Mouse (Mus musculus) G1E (cell line): ENCODE results near the gene Gpr65. TPM values are rescaled to one million over a fixed set of nuclear protein-coding genes. Genes with fewer than 3 reads are reported as not detected.

Experiments
- ATAC-seq: 2 replicates; pipeline ENCODE4 v1.8.0; 2016; ENCODE audit warnings: mild to moderate bottlenecking; ENCODE audit not compliant: insufficient number of reproducible peaks, poor library complexity, low FRiP score, severe bottlenecking; ENCODE audit errors: extremely low read depth
- DNase-seq: peaks from one replicate; pipeline ENCODE4 v3.0.0; 2012; ENCODE audit warnings: low spot score
- H3K27me3 ChIP-seq: 2 replicates; pipeline ENCODE4 v1.6.1; 2012; ENCODE audit warnings: mild to moderate bottlenecking, low read length, inconsistent platforms; ENCODE audit not compliant: insufficient read depth
- H3K36me3 ChIP-seq: replicated peaks from 2 replicates; pipeline ENCODE3; 2012; ENCODE audit warnings: mild to moderate bottlenecking, inconsistent platforms
- H3K4me1 ChIP-seq: 2 replicates; pipeline ENCODE4 v1.6.1; 2012; ENCODE audit warnings: low read depth, low read length, inconsistent platforms, mixed read lengths; ENCODE audit not compliant: insufficient read depth
- H3K4me3 ChIP-seq: 2 replicates; pipeline ENCODE4 v1.5.1; 2012; ENCODE audit warnings: low read depth, mild to moderate bottlenecking, inconsistent platforms, low read length, moderate library complexity, mixed read lengths
- H3K9me3 ChIP-seq: replicated peaks from 2 replicates; pipeline ENCODE4 v1.6.1; 2012; ENCODE audit warnings: inconsistent platforms
- CTCF ChIP-seq: IDR thresholded peaks from 2 replicates; pipeline ENCODE4 v1.5.1; 2012; ENCODE audit warnings: low read depth, low read length, inconsistent platforms, mixed read lengths
- GATA1 ChIP-seq: IDR thresholded peaks from 2 replicates; pipeline ENCODE4 v1.6.1; 2012; ENCODE audit warnings: borderline replicate concordance, low read length, inconsistent platforms, mixed read lengths
- GATA2 ChIP-seq: IDR thresholded peaks from 2 replicates; pipeline ENCODE4 v1.6.1; 2012; ENCODE audit warnings: low read depth, low read length, inconsistent platforms, borderline replicate concordance
- POLR2AphosphoS5 ChIP-seq: IDR thresholded peaks from 2 replicates; pipeline ENCODE4 v1.6.1; 2012; ENCODE audit warnings: low read depth, low read length, inconsistent platforms; ENCODE audit not compliant: insufficient replicate concordance
- TAL1 ChIP-seq: conservative IDR thresholded peaks from 2 replicates; pipeline ENCODE4 v1.6.1; 2012; ENCODE audit warnings: low read depth, low read length, inconsistent platforms, mixed read lengths
- polyA plus RNA-seq: library from polyadenylated mRNA; stranded (reverse); fragments of >175 nt; gene quantifications from 2 replicates; pipeline ENCODE4 v1.2.3, GENCODE M21; 2012
- total RNA-seq, 2 experiments: library from RNA; stranded (forward) in 1 of 2; stranded (reverse) in 1 of 2; fragments of 200-1000 nt in 1 of 2; fragments of >200 nt in 1 of 2; fragmentation: Nextera tagmentation in 1 of 2; gene quantifications; 2 replicates each; pipeline ENCODE4 v1.2.3; 2014 to 2017

The Gpr65 gene
- total and polyA plus RNA-seq, 3 experiments: 2.4 to 232 (median 144) TPM

DNA sequence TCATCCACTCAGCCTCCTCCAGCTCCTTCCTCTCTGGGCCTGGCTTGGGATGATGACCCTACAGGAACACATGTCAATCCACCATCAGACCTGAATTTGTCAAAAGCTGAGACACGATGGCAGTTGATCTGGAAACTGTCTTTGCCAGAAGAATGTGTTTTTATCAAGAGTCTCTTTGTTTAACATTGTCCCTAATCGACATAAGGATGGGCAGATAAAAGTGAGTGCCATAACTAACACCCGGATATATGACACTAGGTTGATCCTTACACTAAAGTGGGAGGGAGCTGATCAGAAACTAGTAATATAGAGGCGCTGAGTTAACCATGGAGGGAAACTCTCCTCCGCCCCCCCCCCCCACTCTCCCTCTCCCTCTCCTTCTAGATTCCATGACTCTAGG, 33.5 kb downstream of the Gpr65 start:
- Histone ChIP-seq H3K27me3 (peaks cover 3% of the 10 kb centered on the region; the same call in 1 of the 2 replicates), H3K9me3 (no peaks in the 10 kb centered on the region), H3K4me3 (no peak overlapping the region), H3K36me3 (no peaks in the 10 kb centered on the region), H3K4me1 (no peaks in the 10 kb centered on the region)
- ATAC-seq: no peak
- no peak for DNase-seq
- TF ChIP-seq GATA1 (no peak), CTCF (no peak), GATA2 (no peak), TAL1 (no peak), POLR2AphosphoS5 (no peak)

GRCm38 (mm10) chr12:98303013-98303412, 34.6 kb downstream of the Gpr65 start:
- H3K36me3 ChIP-seq: no peaks in the 10 kb centered on the region
- H3K4me3 ChIP-seq: no peak overlapping the region
- ATAC-seq: no peak
- H3K27me3 ChIP-seq: peaks cover 2% of the 10 kb centered on the region; the same call in 1 of the 2 replicates
- no peaks in the 10 kb centered on the region for H3K9me3 ChIP-seq
- DNase-seq: no peak
- H3K4me1 ChIP-seq: no peaks in the 10 kb centered on the region
- TF ChIP-seq TAL1 (no peak), CTCF (no peak), POLR2AphosphoS5 (no peak), GATA1 (no peak), GATA2 (no peak)

DNA sequence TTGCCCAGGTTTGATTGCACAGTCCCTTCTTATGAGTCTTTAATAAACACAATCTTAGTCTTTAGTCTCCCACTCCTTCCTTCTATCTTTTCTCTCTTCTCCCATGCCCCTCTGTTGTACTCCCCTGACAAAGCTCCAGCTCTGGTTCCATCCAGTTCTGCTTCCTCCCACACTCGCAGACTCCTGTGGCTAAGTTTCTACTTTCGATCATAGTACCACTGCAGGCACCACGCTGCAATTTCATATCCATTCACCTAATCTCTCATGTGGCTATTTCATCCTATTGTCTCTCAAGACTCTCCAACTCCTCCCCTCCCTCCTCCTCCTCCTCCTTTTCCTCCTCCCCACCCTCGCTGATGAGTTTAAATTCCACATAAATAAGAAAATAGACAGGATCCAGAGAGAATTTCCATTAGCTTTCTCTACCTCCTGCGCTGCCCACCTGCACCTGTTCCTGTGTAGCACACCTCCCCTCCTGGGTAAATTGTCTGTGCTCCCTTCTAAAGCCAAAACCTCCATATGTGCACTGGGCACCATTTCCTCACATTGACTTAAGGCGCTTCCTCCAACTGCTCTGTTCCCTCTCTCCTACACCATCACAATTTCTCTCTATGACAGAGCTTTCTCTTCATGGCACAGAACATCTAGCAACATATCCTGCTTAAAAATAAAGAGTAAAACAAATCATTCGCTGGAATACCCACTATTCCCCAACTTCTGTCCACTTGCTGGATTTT, 38.9 kb downstream of the Gpr65 start:
- ATAC-seq (no peak), DNase-seq (no peak)
- no peak for TF ChIP-seq GATA2
- no peak for TF ChIP-seq TAL1
- no peak for TF ChIP-seq CTCF
- no peak for TF ChIP-seq POLR2AphosphoS5
- TF ChIP-seq GATA1: no peak
- Histone ChIP-seq H3K36me3 (no peaks in the 10 kb centered on the region), H3K9me3 (no peaks in the 10 kb centered on the region), H3K4me3 (no peak overlapping the region), H3K27me3 (no peaks in the 10 kb centered on the region), H3K4me1 (no peaks in the 10 kb centered on the region)

DNA sequence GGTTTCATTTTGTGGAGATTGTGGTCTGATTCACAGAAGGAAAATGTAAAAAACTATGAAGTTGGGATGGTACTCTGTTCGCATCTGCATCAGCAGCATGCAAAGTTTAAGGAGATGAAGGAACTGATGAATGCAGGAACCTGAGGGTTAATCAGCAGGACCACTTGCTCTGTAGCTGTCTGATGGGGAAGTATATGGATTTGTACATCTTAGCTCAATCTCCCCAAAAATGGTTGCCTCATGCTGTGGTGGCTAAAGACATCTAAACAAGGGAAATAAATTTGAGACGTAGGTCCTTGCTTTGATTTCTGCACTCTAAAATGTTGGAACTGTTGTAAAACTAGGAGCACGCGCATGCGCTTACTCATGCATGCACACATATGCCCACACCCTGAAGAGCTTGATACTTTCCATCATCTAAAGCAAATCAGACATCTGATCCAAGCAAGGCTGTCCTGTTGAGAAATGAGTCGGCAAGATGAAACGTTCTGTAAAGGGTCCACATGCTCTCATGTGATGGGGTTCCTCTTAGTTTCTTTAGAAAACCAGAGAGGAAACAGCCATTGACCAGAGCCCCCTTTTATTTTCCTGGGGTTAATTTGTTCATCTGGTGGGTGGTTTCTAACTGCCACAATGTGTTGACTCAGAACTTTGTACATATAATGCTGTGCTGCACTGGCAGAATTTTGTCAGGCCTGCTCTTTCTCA, 43.1 kb downstream of the Gpr65 start:
- TF ChIP-seq GATA1: no peak
- TF ChIP-seq POLR2AphosphoS5: no peak
- no peak for TF ChIP-seq GATA2
- TF ChIP-seq TAL1: no peak
- no peak for TF ChIP-seq CTCF
- DNase-seq: no peak
- ATAC-seq: no peak
- H3K36me3 ChIP-seq: no peaks in the 10 kb centered on the region
- H3K27me3 ChIP-seq: no peaks in the 10 kb centered on the region
- H3K9me3 ChIP-seq: no peaks in the 10 kb centered on the region
- no peaks in the 10 kb centered on the region for H3K4me1 ChIP-seq
- H3K4me3 ChIP-seq: no peak overlapping the region

DNA sequence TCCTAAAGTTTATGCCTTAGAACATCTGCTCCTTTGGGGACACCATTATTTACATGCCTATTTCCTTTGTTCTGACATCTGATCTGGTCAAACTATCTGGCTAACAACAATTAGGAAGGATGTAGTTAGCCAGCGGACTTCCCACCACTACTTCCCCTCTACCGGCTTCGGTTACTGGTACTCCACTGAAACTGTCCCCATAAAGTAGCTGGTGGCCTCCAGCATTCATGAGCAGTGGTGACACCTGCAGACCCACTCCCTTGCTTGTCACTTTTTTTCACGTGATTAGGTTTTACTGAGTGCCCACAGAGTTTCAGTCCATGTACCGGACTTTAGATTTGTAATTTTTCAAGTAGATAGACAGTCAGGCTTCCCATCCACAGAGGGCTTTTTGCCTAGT, 47.5 kb downstream of the Gpr65 start:
- DNase-seq: no peak
- Histone ChIP-seq H3K4me1 (no peaks in the 10 kb centered on the region), H3K36me3 (no peaks in the 10 kb centered on the region), H3K4me3 (no peak overlapping the region), H3K27me3 (peaks cover 4% of the 10 kb centered on the region; the same call in 1 of the 2 replicates), H3K9me3 (no peaks in the 10 kb centered on the region)
- TF ChIP-seq GATA2 (no peak), CTCF (no peak), POLR2AphosphoS5 (no peak), TAL1 (no peak), GATA1 (no peak)
- no peak for ATAC-seq

DNA sequence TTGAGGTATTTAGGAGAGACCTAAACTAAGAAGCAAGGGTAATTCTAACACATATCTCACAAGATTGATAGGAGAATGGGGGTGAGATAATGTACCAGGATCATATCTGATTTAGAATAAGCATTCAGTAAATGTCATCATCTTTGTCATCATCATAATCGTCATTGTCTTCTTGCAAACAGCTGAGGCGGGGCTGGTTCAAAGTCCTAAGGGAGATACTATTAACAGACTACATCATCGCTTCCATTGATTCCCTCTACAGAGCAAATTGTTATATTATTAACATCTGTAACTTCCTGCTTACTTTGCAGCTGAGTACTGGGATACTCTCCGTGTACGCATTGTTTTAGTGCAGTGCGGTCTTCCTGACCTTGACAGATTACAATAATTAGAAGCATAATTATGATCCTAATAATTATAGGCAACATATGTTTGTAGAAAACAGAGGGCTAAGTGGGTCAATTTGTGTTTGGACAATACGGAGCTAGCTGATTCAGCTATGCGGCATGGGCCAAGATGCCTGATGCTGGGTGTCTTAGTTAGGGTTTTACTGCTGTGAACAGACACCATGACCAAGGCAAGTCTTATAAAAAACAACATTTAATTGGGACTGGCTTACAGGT, 49.4 kb downstream of the Gpr65 start:
- Histone ChIP-seq H3K9me3 (no peaks in the 10 kb centered on the region), H3K27me3 (peaks cover 4% of the 10 kb centered on the region; the same call in 1 of the 2 replicates), H3K36me3 (no peaks in the 10 kb centered on the region), H3K4me3 (no peak overlapping the region), H3K4me1 (no peaks in the 10 kb centered on the region)
- DNase-seq: no peak
- no peak for TF ChIP-seq TAL1
- no peak for TF ChIP-seq GATA1
- TF ChIP-seq POLR2AphosphoS5: no peak
- no peak for TF ChIP-seq CTCF
- TF ChIP-seq GATA2: no peak
- ATAC-seq: no peak
